Mouse (Mus musculus): Measurements from ENCODE around the gene Gstt2. TPM values are rescaled to one million over a fixed set of nuclear protein-coding genes. Genes with fewer than 3 reads are reported as not detected.
A peak's percentile ranks its signal among the peaks of the same experiment; 100 is the strongest.

The Gstt2 gene
- polyA plus RNA-seq, 1 experiment from 2014 or later, result 148 TPM

DNA sequence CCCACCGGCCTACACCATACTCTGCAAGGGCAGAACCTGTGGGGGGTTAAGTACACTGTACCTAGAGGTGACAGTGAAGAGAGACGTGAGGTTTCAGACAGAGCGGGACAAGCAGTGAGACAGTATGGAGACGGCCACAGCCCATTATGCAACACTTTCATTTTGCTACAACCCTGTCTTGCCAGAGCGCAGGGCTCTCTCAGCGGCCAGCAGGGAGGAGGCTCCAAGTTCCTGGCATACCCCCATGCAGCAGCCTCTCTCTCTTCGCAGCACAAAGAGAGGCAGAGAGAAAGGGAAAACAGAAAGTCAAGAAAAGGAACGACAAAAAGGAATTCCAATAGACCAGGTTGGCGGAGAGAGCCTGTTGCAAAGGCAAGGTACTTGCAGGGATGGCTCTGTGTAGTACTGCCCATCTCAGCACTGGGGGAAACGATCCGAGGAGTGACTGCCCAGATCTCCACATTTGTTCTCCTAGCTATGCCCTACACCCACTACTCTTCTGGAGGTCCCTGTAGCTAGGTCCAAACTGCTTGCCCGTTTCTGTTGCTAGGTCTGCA lies 39.5 kb downstream of the Gstt2 start:
- Histone ChIP-seq H3K27ac (ENCODE audit: low read depth) (peak overlapping the region; percentile 55; the same call in 1 of the 2 replicates), H3K9ac (replicated peaks) (peak overlapping the region; percentile 62), H3K9me3 (ENCODE audit: low read length) (no peaks in the 10 kb centered on the region), H3K4me3 (ENCODE audit: low read depth, low read length) (peak overlapping the region; percentile 44), H3K36me3 (replicated peaks; ENCODE audit: insufficient read depth, low read length) (no peaks in the 10 kb centered on the region), H3K4me2 (ENCODE audit: low read depth, low read length) (peak overlapping the region; percentile 78), H3K4me1 (ENCODE audit: insufficient read depth) (peaks cover 13% of the 10 kb centered on the region), H3K27me3 (ENCODE audit: insufficient read depth, low read length) (no peaks in the 10 kb centered on the region)
- WGBS (ENCODE audit: insufficient replicate concordance), result 2% methylated on average over 12 of the region's 12 CpGs
- ATAC-seq (peak; percentile 48), DNase-seq (peak; percentile 43)
- TF ChIP-seq EP300 (IDR thresholded peaks at IDR 0.05; ENCODE audit: low read depth) (no peak), CTCF (IDR thresholded peaks at IDR 0.05; ENCODE audit: low read depth) (no peak)

DNA sequence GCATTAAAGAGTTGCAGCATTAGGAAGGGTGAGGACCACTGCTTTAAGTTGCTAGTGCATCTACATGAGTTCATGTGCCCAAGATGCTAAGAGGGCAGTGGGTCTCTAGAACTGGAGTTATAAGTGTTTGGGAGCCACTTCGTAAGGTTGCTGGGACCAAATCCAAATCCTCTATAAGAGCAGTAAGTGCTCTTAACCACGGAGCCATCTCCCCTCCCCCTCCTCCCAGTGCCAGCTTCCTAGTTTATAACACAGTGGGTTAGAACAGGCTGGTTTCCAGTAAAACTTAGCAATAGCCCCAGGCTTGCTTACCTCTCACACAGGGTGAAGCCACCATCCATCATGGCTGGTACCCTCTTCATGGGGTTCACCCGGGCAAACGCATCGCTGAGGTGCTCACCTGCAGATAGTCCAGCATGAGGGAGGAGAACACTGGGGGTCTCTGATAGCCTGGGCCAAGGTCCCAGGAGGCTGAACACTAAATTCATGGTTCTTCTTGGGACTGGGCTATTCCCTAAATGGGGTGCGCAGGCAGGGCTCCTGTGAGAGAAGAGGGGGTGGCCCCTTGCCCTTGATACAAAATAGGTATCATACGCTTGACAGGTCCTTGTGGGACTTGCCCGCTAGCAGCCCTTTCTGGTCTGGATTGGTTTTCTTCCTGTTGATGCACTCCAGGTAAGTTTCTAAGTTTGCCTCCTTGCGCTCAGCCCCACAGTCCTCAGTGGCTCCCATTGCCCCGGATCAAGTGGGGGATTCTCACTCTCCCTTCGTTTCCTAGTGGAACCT lies 40.3 kb downstream of the Gstt2 start:
- peak overlapping the region; percentile 55 for H3K27ac ChIP-seq (ENCODE audit: low read depth)
- ATAC-seq (no peak), DNase-seq (no peak)
- peak overlapping the region; percentile 44 for H3K4me3 ChIP-seq (ENCODE audit: low read depth, low read length)
- no peaks in the 10 kb centered on the region for H3K36me3 ChIP-seq (replicated peaks; ENCODE audit: insufficient read depth, low read length)
- H3K27me3 ChIP-seq (ENCODE audit: insufficient read depth, low read length), result no peaks in the 10 kb centered on the region
- no peaks in the 10 kb centered on the region for H3K9me3 ChIP-seq (ENCODE audit: low read length)
- H3K4me1 ChIP-seq (ENCODE audit: insufficient read depth), result peaks cover 15% of the 10 kb centered on the region
- H3K9ac ChIP-seq (replicated peaks), result peak overlapping the region; percentile 62
- WGBS (ENCODE audit: insufficient replicate concordance), result 38% methylated on average over 11 of the region's 11 CpGs
- TF ChIP-seq CTCF (IDR thresholded peaks at IDR 0.05; ENCODE audit: low read depth) (no peak), EP300 (IDR thresholded peaks at IDR 0.05; ENCODE audit: low read depth) (no peak)
- H3K4me2 ChIP-seq (ENCODE audit: low read depth, low read length), result peak overlapping the region; percentile 78

DNA sequence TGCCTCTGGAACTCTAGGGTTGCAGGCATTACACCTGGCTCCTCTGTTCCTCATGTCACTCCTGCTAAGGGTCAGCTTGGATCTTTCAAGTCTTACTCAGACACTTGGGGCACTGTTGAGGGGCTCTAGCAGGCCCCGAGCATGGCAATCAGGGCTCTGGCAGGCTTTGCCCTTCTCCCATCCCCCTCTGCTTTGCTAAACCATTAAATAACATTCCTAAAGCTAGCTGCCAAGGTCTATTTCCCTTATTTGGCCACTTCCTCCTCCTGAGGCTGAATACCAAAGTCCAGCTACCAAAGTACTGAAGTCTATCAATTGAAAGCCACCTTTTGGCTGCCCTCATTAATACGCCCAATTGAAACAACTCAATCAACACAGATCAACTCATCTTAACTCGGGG lies 42.3 kb downstream of the Gstt2 start:
- TF ChIP-seq EP300 (IDR thresholded peaks at IDR 0.05; ENCODE audit: low read depth) (peak; percentile 42; the same call in 1 of the 2 replicates), CTCF (IDR thresholded peaks at IDR 0.05; ENCODE audit: low read depth) (no peak)
- Histone ChIP-seq H3K36me3 (replicated peaks; ENCODE audit: insufficient read depth, low read length) (no peaks in the 10 kb centered on the region), H3K4me2 (ENCODE audit: low read depth, low read length) (peak overlapping the region; percentile 51), H3K4me3 (ENCODE audit: low read depth, low read length) (0 out of 2 replicates have a peak overlapping the region, but pooled peaks have one; percentile 7), H3K9ac (replicated peaks) (0 out of 2 replicates have a peak overlapping the region, but pooled peaks have one; percentile 18), H3K27me3 (ENCODE audit: insufficient read depth, low read length) (no peaks in the 10 kb centered on the region), H3K27ac (ENCODE audit: low read depth) (peak overlapping the region; percentile 77), H3K4me1 (ENCODE audit: insufficient read depth) (peaks cover 15% of the 10 kb centered on the region), H3K9me3 (ENCODE audit: low read length) (no peaks in the 10 kb centered on the region)
- WGBS (ENCODE audit: insufficient replicate concordance), result 10% methylated on average over 3 of the region's 3 CpGs
- DNase-seq (no peak), ATAC-seq (peak; percentile 45)

DNA sequence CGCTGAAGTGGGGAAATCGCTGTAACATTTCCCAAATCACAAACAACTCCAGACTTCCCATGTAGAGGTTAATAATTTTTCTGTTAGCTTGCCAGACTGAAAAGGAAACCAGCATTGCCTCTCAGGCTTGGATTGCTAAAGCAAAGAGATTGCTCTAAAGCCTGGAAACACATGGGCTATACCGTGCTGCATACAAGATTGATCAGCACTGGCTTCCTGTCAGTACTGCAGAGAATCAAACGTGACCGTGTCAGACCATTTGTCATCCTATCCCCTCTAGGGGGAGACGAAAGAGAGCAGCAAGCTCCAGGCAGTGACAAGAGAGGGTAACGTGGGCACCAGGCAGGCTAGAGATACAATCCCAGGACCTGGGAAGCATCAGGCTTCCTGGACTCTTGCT lies 46.5 kb downstream of the Gstt2 start:
- H3K9me3 ChIP-seq (ENCODE audit: low read length), result no peaks in the 10 kb centered on the region
- peak; percentile 28 for ATAC-seq
- no peaks in the 10 kb centered on the region for H3K27me3 ChIP-seq (ENCODE audit: insufficient read depth, low read length)
- H3K27ac ChIP-seq (ENCODE audit: low read depth), result peak overlapping the region; percentile 76
- no peak for DNase-seq
- peaks cover 3% of the 10 kb centered on the region; the same call in 1 of the 2 replicates for H3K4me1 ChIP-seq (ENCODE audit: insufficient read depth)
- no peaks in the 10 kb centered on the region for H3K36me3 ChIP-seq (replicated peaks; ENCODE audit: insufficient read depth, low read length)
- no peak overlapping the region for H3K9ac ChIP-seq (replicated peaks)
- peak; percentile 53 for TF ChIP-seq CTCF (IDR thresholded peaks at IDR 0.05; ENCODE audit: low read depth)
- TF ChIP-seq EP300 (IDR thresholded peaks at IDR 0.05; ENCODE audit: low read depth), result no peak
- 12% methylated on average over 7 of the region's 7 CpGs for WGBS (ENCODE audit: insufficient replicate concordance)
- H3K4me2 ChIP-seq (ENCODE audit: low read depth, low read length), result no peak overlapping the region
- H3K4me3 ChIP-seq (ENCODE audit: low read depth, low read length), result no peak overlapping the region

DNA sequence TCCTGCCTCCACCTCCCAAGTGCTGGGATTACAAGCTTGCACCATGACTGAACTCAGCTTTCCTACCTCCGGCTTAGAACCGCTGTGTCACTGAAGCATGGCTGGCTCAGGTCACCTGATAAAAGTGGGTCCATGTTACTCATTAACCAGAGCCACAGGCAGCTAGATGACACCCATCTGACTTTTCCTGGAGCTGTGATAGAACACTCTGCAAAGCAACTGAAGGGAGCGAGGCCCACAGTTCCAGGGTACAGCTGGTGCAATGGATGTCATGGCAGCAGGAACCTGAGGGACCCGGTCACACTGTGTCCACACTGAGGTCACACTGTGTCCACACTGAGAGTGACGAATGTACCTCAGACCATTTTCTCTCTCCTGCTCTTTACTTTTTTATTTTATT lies 47.4 kb downstream of the Gstt2 start:
- WGBS (ENCODE audit: insufficient replicate concordance), result 54% methylated on average over 5 of the region's 5 CpGs
- H3K27me3 ChIP-seq (ENCODE audit: insufficient read depth, low read length), result no peaks in the 10 kb centered on the region
- peak overlapping the region; percentile 76 for H3K27ac ChIP-seq (ENCODE audit: low read depth)
- ATAC-seq, result peak; percentile 97
- H3K4me3 ChIP-seq (ENCODE audit: low read depth, low read length), result no peak overlapping the region
- H3K4me1 ChIP-seq (ENCODE audit: insufficient read depth), result peaks cover 9% of the 10 kb centered on the region
- TF ChIP-seq EP300 (IDR thresholded peaks at IDR 0.05; ENCODE audit: low read depth) (no peak), CTCF (IDR thresholded peaks at IDR 0.05; ENCODE audit: low read depth) (no peak)
- no peak overlapping the region for H3K4me2 ChIP-seq (ENCODE audit: low read depth, low read length)
- H3K36me3 ChIP-seq (replicated peaks; ENCODE audit: insufficient read depth, low read length), result no peaks in the 10 kb centered on the region
- no peak overlapping the region for H3K9ac ChIP-seq (replicated peaks)
- no peaks in the 10 kb centered on the region for H3K9me3 ChIP-seq (ENCODE audit: low read length)
- peak; percentile 48 for DNase-seq

DNA sequence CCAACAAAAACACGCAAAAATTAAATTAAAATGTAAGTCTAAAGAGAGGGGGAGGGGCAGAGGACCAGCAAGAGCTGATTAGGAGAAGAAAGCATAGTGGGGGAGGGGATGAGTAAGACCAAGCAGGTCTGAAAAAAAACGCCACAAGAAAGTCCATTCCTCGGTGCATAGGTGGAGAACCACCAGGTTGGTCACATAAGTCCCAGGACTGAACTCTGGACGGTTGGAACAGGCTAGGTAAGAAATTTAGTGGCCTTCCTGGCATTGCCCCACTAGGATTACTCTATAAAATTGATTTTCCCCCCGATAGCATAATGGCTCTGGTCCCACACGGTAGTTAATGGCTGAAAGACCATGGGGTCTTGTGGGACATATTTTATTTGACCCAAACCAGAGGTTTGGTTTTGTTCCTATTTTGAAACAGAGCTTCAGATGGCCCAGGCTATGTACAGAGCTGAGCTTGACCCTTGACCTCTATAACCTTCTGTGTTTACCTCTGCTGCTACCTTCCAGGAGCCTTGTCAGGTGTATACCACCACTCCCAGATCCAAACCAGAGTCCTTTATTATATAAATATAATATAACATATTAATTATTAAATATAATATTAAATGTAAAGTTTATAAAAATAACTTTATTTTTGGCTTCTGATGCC lies 48.0 kb downstream of the Gstt2 start:
- 63% methylated on average over 6 of the region's 6 CpGs for WGBS (ENCODE audit: insufficient replicate concordance)
- TF ChIP-seq CTCF (IDR thresholded peaks at IDR 0.05; ENCODE audit: low read depth) (no peak), EP300 (IDR thresholded peaks at IDR 0.05; ENCODE audit: low read depth) (no peak)
- Histone ChIP-seq H3K27ac (ENCODE audit: low read depth) (peak overlapping the region; percentile 66), H3K36me3 (replicated peaks; ENCODE audit: insufficient read depth, low read length) (no peaks in the 10 kb centered on the region), H3K9ac (replicated peaks) (no peak overlapping the region), H3K4me1 (ENCODE audit: insufficient read depth) (peaks cover 10% of the 10 kb centered on the region), H3K27me3 (ENCODE audit: insufficient read depth, low read length) (no peaks in the 10 kb centered on the region), H3K4me2 (ENCODE audit: low read depth, low read length) (no peak overlapping the region), H3K4me3 (ENCODE audit: low read depth, low read length) (no peak overlapping the region), H3K9me3 (ENCODE audit: low read length) (no peaks in the 10 kb centered on the region)
- ATAC-seq (no peak), DNase-seq (no peak)

Measured in liver, postnatal 0 days (tissue).